Mouse (Mus musculus): ENCODE measurements around the gene Lpcat4. TPM values are rescaled to one million over a fixed set of nuclear protein-coding genes. Genes with fewer than 3 reads are reported as not detected.
"Not testable (repeated sequence)": the region's sequence is repeated elsewhere in the genome, so short reads cannot be mapped to it uniquely, and the experiment has no call there.

Gene Lpcat4
- polyA plus RNA-seq, 1 experiment from 2014 or later, result 10.8 TPM

DNA sequence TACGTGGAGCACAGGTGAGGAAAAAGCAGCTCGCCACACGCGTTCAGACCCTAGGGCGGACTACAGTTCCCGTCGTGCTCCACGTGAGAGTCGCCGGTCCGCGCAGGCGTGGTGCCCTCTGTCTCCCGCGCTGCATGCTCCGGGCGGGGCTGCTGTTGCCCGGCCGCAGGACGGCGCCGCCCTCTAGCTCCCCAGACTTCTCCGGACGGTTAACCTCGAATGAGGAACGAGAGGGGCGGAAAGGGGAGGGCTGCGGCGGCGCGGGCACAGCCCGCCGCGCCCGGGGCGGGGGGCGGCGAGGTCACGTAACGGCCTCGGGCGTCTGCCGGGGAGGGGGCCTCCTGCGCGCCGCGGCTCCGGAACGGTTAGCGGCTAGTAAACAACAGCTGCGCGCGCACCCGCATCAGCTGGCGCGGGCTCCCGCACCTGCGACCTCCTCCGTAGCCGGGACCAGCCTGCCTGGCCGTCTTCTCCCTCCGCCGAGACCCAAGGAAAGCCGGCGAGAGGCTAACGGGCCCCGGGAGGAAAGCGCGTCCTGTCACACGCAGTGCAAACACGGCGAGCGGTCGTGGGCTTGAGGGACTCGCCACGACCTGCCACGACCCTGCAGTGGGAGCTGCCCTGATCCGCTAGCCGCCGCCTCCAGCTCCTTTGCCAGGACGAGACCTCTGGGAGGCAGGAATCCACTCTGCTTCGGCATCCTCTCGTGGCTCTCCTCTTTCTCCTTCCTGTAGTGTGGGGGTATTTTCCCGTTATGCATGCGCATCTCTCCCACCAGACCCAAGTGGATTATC, 26.4 kb downstream of the Lpcat4 start, which contains the start of gene Slc12a6:
TSS of gene Slc12a6 (plus strand) at position 378 of the 794 bp plus-strand sequence.
- H3K4me1 ChIP-seq, result peaks cover 37% of the 10 kb centered on the region
- under 1% methylated on average over 84 of the region's 85 CpGs for WGBS
- peak within 1 kb of the TSS; percentile 80 for H3K4me3 ChIP-seq
- H3K27me3 ChIP-seq (ENCODE audit: poor library complexity, severe bottlenecking), result no peaks in the 10 kb centered on the region
- peak; percentile 88 for DNase-seq (ENCODE audit: extremely low spot score, low spot score)
- H3K36me3 ChIP-seq (replicated peaks), result peaks cover 4% of the 10 kb centered on the region; the same call in 1 of the 2 replicates
- H3K9me3 ChIP-seq, result no peaks in the 10 kb centered on the region
- peak within 1 kb of the TSS; percentile 94 for H3K27ac ChIP-seq

DNA sequence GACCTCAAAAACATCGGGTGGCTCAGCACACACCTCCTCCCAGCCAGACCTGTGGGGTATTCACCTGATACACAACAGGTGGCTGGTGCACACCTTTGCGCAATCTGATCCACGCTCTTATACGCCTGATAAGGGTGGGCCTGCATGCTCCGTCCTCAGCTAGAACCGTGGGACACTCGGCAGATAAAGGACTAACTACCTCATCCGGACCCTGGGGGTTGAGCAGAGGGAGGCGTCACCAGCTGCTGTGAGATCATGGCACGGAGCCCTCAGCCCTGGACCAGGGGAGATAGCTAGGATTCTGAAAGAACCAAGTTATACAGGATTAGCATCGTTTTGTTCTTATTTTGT, 26.9 kb downstream of the Lpcat4 start, which contains the start of gene Gm21985:
TSS of gene Gm21985 (plus strand) at position 73 of the 351 bp plus-strand sequence.
- DNase-seq (ENCODE audit: extremely low spot score, low spot score), result peak; percentile 35
- no peaks in the 10 kb centered on the region for H3K27me3 ChIP-seq (ENCODE audit: poor library complexity, severe bottlenecking)
- 3% methylated on average over 11 of the region's 11 CpGs for WGBS

DNA sequence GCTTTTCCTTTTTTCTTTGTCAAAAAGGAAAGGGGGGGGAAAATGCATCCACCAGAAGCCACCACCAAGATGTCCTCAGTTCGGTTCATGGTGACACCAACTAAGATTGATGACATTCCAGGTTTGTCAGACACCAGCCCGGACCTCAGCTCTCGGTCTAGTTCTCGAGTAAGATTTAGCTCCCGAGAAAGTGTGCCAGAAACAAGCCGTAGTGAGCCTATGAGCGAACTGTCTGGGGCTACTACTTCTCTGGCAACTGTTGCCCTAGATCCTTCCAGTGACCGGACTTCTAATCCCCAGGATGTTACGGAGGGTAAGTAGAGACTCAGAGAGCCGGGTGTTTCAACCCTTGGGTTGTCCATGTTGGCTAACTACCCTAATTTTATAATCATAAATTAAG, 27.5 kb downstream of the Lpcat4 start:
- H3K27me3 ChIP-seq (ENCODE audit: poor library complexity, severe bottlenecking), result no peaks in the 10 kb centered on the region
- H3K4me1 ChIP-seq, result peaks cover 37% of the 10 kb centered on the region
- H3K27ac ChIP-seq, result no peak overlapping the region
- DNase-seq (ENCODE audit: extremely low spot score, low spot score), result no peak
- peak overlapping the region; percentile 80 for H3K4me3 ChIP-seq
- no peaks in the 10 kb centered on the region for H3K9me3 ChIP-seq
- WGBS, result 72% methylated on average over 10 of the region's 10 CpGs
- H3K36me3 ChIP-seq (replicated peaks), result peaks cover 4% of the 10 kb centered on the region; the same call in 1 of the 2 replicates

More for the DNA sequence above, 26.9 kb downstream of the Lpcat4 start, which contains the start of gene Gm21985:
- H3K36me3 ChIP-seq (replicated peaks), result peaks cover 4% of the 10 kb centered on the region; the same call in 1 of the 2 replicates
- no peaks in the 10 kb centered on the region for H3K9me3 ChIP-seq
- peak within 1 kb of the TSS; percentile 94 for H3K27ac ChIP-seq
- H3K4me1 ChIP-seq, result peaks cover 37% of the 10 kb centered on the region
- H3K4me3 ChIP-seq, result peak within 1 kb of the TSS; percentile 80

DNA sequence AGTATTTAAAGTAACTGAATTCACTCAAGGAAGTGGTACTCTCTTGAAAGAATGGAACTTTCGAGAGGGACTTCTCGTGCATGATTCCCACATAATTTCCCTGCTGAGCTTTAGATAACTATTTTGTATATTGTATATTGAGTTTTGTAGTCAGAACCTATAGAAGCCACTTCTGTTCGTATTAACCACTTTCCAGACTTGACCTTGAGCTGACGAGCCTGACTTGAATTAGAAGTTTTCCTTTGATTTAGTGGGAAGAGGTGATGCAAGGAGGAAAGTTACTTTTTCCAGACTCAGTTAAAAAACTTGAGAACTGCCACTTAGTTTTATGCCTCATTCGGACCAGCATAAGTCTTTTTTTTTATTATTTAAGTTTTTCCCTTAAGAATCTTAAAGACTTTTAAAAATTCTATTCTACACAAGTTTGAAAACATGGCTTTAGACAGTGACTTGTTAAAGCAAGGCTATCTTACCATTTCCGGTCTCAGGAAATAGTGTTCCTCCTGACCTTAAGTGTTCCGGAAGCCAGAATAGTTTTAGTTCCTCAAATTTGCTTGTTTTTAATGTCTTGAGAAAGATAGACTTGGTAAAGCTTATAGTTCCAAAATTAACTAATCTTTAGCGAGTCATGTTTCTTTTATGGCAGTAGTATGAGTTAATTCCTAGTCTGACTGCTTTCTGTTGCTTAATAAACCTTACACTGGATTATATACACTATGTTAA, 28.4 kb downstream of the Lpcat4 start:
- Histone ChIP-seq H3K4me3 (no peak overlapping the region; the same call in 1 of the 2 replicates), H3K36me3 (replicated peaks) (peaks cover 4% of the 10 kb centered on the region; the same call in 1 of the 2 replicates), H3K27ac (no peak overlapping the region), H3K4me1 (peaks cover 34% of the 10 kb centered on the region), H3K27me3 (ENCODE audit: poor library complexity, severe bottlenecking) (no peaks in the 10 kb centered on the region), H3K9me3 (no peaks in the 10 kb centered on the region)
- 87% methylated on average over 8 of the region's 8 CpGs for WGBS
- no peak for DNase-seq (ENCODE audit: extremely low spot score, low spot score)

DNA sequence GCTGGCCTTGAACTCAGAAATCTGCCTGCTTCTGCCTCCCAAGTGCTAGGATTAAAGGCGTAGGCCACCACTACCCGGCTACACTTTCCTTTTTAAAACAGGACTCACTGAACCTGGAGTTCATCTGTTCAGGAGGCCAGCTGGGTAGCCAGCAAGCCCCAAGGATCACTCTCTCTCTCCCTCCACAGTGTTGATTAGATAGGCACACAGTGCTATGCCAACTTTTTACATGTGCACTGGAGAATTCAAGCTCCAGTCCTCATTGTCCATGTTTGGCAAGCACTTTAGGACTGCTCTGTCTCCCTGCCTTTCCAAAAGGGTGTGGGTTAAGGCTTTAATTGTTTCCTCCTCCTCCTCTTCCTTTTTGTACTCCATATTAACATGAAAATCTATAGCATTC, 30.7 kb downstream of the Lpcat4 start:
- H3K9me3 ChIP-seq, result no peaks in the 10 kb centered on the region
- no peak for DNase-seq (ENCODE audit: extremely low spot score, low spot score)
- H3K27me3 ChIP-seq (ENCODE audit: poor library complexity, severe bottlenecking), result no peaks in the 10 kb centered on the region
- no peak overlapping the region for H3K27ac ChIP-seq
- peaks cover 21% of the 10 kb centered on the region for H3K4me1 ChIP-seq
- WGBS, result 95% methylated on average over 2 of the region's 2 CpGs
- no peaks in the 10 kb centered on the region for H3K36me3 ChIP-seq (replicated peaks)
- no peak overlapping the region for H3K4me3 ChIP-seq

DNA sequence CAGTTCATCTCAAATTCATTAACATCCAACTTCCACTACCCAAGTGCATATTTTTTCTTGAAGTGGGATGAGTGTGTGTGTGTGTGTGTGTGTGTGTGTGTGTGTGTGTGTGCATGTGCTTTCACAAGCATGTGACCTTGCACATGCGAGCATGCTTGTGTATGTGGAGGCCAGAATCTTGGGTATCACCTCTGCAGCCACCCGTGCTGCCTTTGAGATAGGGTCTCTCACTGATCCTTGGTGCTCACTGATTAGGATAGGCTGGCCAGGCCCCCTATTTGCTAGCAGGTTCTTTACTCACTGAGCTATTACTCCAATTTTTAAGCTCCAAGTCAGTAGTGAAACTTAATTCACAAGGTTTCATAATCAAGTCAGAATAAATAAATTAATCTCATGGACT, 33.6 kb downstream of the Lpcat4 start:
- no peak overlapping the region for H3K4me3 ChIP-seq
- WGBS, result 97% methylated on average over 2 of the region's 2 CpGs
- H3K27me3 ChIP-seq (ENCODE audit: poor library complexity, severe bottlenecking), result no peaks in the 10 kb centered on the region
- H3K4me1 ChIP-seq, result no peaks in the 10 kb centered on the region; the same call in 1 of the 2 replicates
- no peak for DNase-seq (ENCODE audit: extremely low spot score, low spot score)
- H3K27ac ChIP-seq, result no peak overlapping the region
- H3K36me3 ChIP-seq (replicated peaks), result no peaks in the 10 kb centered on the region
- H3K9me3 ChIP-seq, result no peaks in the 10 kb centered on the region

DNA sequence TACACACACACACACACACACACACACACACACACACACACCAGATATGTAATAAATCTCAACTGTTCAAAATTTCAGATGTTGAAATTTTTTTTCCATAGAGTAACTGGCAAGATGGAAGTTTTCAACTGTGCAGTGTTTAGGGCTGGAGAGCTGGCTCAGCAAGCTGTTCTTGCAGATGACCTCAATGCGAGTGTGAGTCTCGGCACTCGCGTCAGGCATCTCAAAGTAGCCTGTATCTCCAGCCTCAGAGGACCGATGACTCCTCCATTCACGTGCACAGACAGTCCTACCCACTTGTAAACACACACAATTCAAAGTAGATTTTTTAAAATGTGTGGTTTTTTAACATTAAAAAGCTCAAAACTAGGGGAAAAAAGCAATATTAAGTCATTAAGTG, 34.2 kb downstream of the Lpcat4 start:
- no peak for DNase-seq (ENCODE audit: extremely low spot score, low spot score)
- Histone ChIP-seq H3K36me3 (replicated peaks) (no peaks in the 10 kb centered on the region), H3K4me1 (no peaks in the 10 kb centered on the region; the same call in 1 of the 2 replicates), H3K4me3 (no peak overlapping the region), H3K27me3 (ENCODE audit: poor library complexity, severe bottlenecking) (no peaks in the 10 kb centered on the region), H3K9me3 (no peaks in the 10 kb centered on the region), H3K27ac (no peak overlapping the region)
- WGBS, result 92% methylated on average over 6 of the region's 6 CpGs

DNA sequence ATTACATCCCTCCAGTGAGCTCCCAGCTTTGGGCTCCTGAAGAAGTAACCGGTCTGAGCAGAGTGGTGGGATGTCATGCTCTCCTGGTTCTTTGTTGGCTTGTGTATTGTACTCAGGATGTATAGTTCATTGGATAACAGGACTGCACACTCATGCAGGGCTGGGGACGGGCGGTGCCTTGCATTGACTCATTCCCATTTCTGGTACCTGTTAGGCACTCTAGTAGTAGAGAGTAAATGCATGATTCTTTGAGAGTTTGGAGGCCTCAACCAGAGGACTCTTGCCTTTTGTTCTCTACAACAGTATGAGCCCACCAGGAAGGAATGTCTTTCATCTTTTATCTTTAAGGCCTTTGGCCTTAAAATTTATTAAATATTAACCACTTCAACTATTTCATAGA, 37.6 kb downstream of the Lpcat4 start:
- H3K36me3 ChIP-seq (replicated peaks), result no peaks in the 10 kb centered on the region
- no peak for DNase-seq (ENCODE audit: extremely low spot score, low spot score)
- H3K4me3 ChIP-seq, result no peak overlapping the region
- 94% methylated on average over 3 of the region's 3 CpGs for WGBS
- H3K27ac ChIP-seq, result no peak overlapping the region
- no peaks in the 10 kb centered on the region for H3K9me3 ChIP-seq
- H3K27me3 ChIP-seq (ENCODE audit: poor library complexity, severe bottlenecking), result no peaks in the 10 kb centered on the region
- H3K4me1 ChIP-seq, result no peaks in the 10 kb centered on the region

DNA sequence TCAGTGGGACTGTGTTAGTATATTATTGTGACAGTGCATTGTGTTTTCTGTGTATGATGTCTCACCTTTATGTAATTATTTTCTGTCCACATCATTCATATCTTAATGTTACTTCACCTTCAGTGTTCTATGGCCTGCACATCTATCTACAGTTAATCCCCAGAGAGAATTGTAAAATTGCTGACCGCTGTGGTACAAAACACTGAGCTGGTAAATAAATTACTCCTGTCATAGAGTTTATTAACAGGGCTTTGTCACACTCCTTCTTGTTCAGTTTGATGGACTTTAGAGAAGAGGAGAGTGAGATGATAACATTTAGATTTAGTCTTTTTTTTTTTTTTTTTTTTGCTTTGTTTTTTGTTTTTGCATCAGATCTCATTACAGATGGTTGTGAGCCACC, 43.6 kb downstream of the Lpcat4 start:
- H3K4me3 ChIP-seq, result no peak overlapping the region
- DNase-seq (ENCODE audit: extremely low spot score, low spot score), result no peak
- no peaks in the 10 kb centered on the region for H3K27me3 ChIP-seq (ENCODE audit: poor library complexity, severe bottlenecking)
- peaks cover 19% of the 10 kb centered on the region for H3K4me1 ChIP-seq
- H3K36me3 ChIP-seq (replicated peaks), result no peaks in the 10 kb centered on the region
- 98% methylated on average over 1 of the region's 1 CpGs for WGBS
- no peak overlapping the region for H3K27ac ChIP-seq
- H3K9me3 ChIP-seq, result no peaks in the 10 kb centered on the region

DNA sequence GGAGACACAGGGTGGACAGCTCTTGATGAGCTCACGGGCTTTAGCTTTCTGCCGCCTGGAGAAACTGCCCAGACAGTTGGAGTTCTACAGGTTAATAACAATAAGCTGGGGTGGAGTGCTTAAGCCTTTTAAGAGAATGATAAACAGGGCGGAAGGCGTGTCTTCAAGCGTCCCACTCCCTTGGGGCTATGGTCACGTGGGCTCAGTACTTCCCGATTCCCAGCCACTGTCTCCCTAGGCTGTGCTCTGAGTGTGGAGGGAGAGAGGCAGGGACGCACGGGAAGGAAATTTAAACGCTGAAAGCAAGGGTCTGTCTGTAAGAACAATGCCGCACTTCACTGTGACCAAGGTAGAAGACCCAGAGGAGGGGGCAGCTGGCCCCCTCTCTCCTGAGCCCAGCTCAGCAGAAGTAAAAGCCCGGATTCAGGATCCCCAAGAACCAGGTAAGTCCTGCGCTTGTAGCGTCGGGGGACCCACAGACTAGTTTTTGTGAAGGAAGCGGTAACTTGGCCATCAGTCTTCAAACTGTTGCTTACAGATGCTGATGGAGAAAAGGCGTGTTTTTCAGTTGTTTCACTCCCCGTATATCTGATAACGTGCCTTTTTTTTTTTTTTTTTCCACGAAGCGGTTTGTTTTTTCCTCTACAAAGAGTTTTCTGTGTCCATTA, 45.2 kb downstream of the Lpcat4 start:
- Histone ChIP-seq H3K27me3 (ENCODE audit: poor library complexity, severe bottlenecking) (no peaks in the 10 kb centered on the region), H3K4me1 (peaks cover 19% of the 10 kb centered on the region), H3K9me3 (no peaks in the 10 kb centered on the region), H3K4me3 (peak overlapping the region; percentile 61), H3K36me3 (replicated peaks) (no peaks in the 10 kb centered on the region), H3K27ac (peak overlapping the region; percentile 81)
- DNase-seq (ENCODE audit: extremely low spot score, low spot score), result peak; percentile 46
- 2% methylated on average over 21 of the region's 21 CpGs for WGBS

DNA sequence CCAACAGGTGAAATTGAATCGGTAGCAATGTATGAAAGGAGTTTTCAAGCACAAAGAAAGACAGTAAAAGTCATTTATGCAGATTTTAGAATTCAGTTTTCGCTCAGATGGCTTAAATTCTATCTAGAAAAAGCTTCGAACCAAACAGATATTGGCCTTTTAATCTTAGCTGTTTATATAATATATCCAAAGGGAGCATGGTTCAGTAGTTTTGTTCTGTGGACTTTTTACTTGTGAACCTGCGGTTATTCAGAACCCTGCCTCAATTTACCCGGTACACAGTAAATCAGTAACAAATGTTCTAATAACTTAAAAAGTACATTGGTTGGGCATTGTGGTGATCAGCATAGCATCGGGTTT, 45.7 kb downstream of the Lpcat4 start:
- DNase-seq (ENCODE audit: extremely low spot score, low spot score), result no peak
- Histone ChIP-seq H3K4me3 (peak overlapping the region; percentile 61), H3K36me3 (replicated peaks) (no peaks in the 10 kb centered on the region), H3K27me3 (ENCODE audit: poor library complexity, severe bottlenecking) (no peaks in the 10 kb centered on the region), H3K27ac (no peak overlapping the region), H3K9me3 (no peaks in the 10 kb centered on the region), H3K4me1 (peaks cover 19% of the 10 kb centered on the region)
- WGBS, result 65% methylated on average over 6 of the region's 6 CpGs

DNA sequence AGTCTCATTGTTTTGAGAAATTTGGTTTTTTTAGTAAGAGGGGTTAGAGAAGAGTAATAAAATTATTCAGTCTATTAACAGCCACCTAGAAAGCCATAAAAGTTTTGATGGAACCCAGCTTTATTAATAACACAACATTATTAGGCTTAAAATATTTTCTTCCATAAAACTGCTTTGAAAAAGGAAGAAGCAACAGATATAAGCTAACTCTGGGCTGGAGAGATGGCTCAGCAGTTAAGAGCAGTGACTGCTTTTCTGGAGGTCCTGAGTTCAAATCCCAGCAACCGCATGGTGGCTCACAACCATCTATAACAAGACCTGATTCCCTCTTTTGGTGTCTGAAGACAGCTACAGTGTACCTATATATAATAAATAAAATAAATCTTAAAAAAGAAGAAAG, 46.8 kb downstream of the Lpcat4 start:
- peaks cover 19% of the 10 kb centered on the region for H3K4me1 ChIP-seq
- DNase-seq (ENCODE audit: extremely low spot score, low spot score); H3K36me3 ChIP-seq (replicated peaks); H3K27ac ChIP-seq; H3K27me3 ChIP-seq (ENCODE audit: poor library complexity, severe bottlenecking); H3K4me3 ChIP-seq; H3K9me3 ChIP-seq: not testable (repeated sequence)
- 90% methylated on average over 1 of the region's 1 CpGs for WGBS

All from forebrain, embryonic 10.5 days (tissue).